ENCODE assay signal across 12 mouse cellular contexts in the genomic region with DNA sequence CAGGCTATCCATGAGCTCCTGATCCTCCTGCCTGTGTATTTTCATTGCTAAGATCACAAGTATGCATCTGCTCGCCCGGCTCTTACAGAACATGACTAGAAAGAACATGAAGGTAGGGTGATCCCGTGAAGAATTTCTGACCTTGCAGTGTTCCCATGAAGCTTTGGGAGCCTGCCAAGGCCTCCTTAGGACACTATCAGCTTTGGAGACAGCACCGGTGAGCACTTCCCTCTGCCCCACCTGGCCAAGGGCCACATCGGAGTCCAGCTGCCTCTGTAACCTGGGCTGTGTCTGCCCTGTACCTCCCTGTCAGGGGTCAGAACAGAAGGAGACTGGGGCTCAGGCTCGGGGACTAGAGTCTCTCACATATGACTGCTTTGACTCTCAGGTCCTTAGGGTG. TPM values are rescaled to one million over a fixed set of nuclear protein-coding genes. Genes with fewer than 3 reads are reported as not detected.
DNase-seq lines count a peak whose midpoint lies in the region.
"Had no signal": no experiment of that assay in that cellular context is flagged by ENCODE, and none has a peak within 500 bp of the region (broad histone marks: within the 10 kb centered on the region; RNA-seq: fewer than 3 reads in every experiment).

No protein-coding gene starts in this region.

- peak; percentile 63 for DNase-seq in kidney, adult 11 months
- no peak for DNase-seq in kidney, postnatal 4 days
- DNase-seq in adrenal gland, postnatal 10 days, result peak; percentile 66
- DNase-seq in heart, embryonic 10.5 days (ENCODE audit: low spot score), result no peak
- DNase-seq in kidney, postnatal 14 days, result peak; percentile 83
- no peak for DNase-seq in layer of hippocampus, postnatal 36 days
- no peak for DNase-seq in left cerebral cortex, adult 8-10 months (ENCODE audit: low spot score in 2 of 2)
- no peak for DNase-seq in cerebellum, postnatal 14 days

- 64% methylated on average over 6 of the region's 6 CpGs for WGBS in heart, embryonic 10.5 days

- no peaks in the 10 kb centered on the region for H3K9me3 ChIP-seq in heart, embryonic 10.5 days
- H3K9me3 ChIP-seq: limb, embryonic 12.5 days had no signal

- H3K4me3 ChIP-seq in heart, embryonic 10.5 days, result no peak overlapping the region
- H3K4me3 ChIP-seq: limb, embryonic 12.5 days; myocyte had no signal

- peaks cover 20% of the 10 kb centered on the region for H3K4me1 ChIP-seq in heart, embryonic 10.5 days

- H3K27ac ChIP-seq in heart, embryonic 10.5 days, result 0 out of 2 replicates have a peak overlapping the region, but pooled peaks have one; percentile 59
- H3K27ac ChIP-seq: kidney, postnatal 0 days had no signal

- H3K27me3 ChIP-seq in heart, embryonic 10.5 days (ENCODE audit: insufficient read depth, poor library complexity, severe bottlenecking), result peaks cover 53% of the 10 kb centered on the region

- H3K36me3 ChIP-seq in heart, embryonic 10.5 days, result no peaks in the 10 kb centered on the region
- H3K36me3 ChIP-seq: limb, embryonic 12.5 days had no signal

RNA-seq across cellular contexts. Expression of gene Gng7, which starts 28.0 kb away (rescaled TPM):
- 1 to 10 TPM; 5.4 to 6.4 TPM for total RNA-seq in adrenal gland, postnatal 10 days (2021)
- polyA plus RNA-seq in heart, embryonic 10.5 days (2016; fragmentation: Nextera tagmentation; extraction: Ambion mirVana), result 1.5 and 2.1 TPM in 2 replicates
- total RNA-seq in layer of hippocampus, postnatal 36 days (2021), result 100 to 1,000 TPM; 161 to 175 TPM
- total RNA-seq in left cerebral cortex, adult 8-10 months (2022), result 100 to 1,000 TPM; 204 to 252 (median 224) TPM

RNA-seq across cellular contexts. Expression of gene Diras1, which starts 38.7 kb away (rescaled TPM):
- total RNA-seq in adrenal gland, postnatal 10 days (2021), result 1 to 10 TPM; 2.8 to 3.4 TPM
- polyA plus RNA-seq in heart, embryonic 10.5 days (2016; fragmentation: Nextera tagmentation; extraction: Ambion mirVana), result 0.08 and 0.11 TPM in 2 replicates
- total RNA-seq in layer of hippocampus, postnatal 36 days (2021), result 10 to 100 TPM; 96.5 to 98.1 TPM
- total RNA-seq in left cerebral cortex, adult 8-10 months (2022), result 100 to 1,000 TPM; 115 to 131 (median 118) TPM
- total RNA-seq: megakaryocyte progenitor cell, adult 5-6 weeks had no signal

RNA-seq across cellular contexts. Expression of gene Slc39a3, which starts 50.5 kb away (rescaled TPM):
- 10 to 100 TPM; 28.5 to 32.8 TPM for total RNA-seq in adrenal gland, postnatal 10 days (2021)
- 8.9 and 10.7 TPM in 2 replicates for polyA plus RNA-seq in heart, embryonic 10.5 days (2016; fragmentation: Nextera tagmentation; extraction: Ambion mirVana)
- 10 to 100 TPM; 69.6 to 71.4 TPM for total RNA-seq in layer of hippocampus, postnatal 36 days (2021)
- total RNA-seq in left cerebral cortex, adult 8-10 months (2022), result 10 to 100 TPM; 53.9 to 58.9 (median 56.4) TPM

RNA-seq across cellular contexts. Expression of gene Gadd45b, which starts 56.9 kb away (rescaled TPM):
- 10 to 100 TPM; 11.7 to 44.5 TPM for total RNA-seq in adrenal gland, postnatal 10 days (2021)
- polyA plus RNA-seq in heart, embryonic 10.5 days (2016; fragmentation: Nextera tagmentation; extraction: Ambion mirVana), result 17.1 and 20.1 TPM in 2 replicates
- 10 to 100 TPM; 17.7 to 19.1 TPM for total RNA-seq in layer of hippocampus, postnatal 36 days (2021)
- total RNA-seq in left cerebral cortex, adult 8-10 months (2022), result 10 to 100 TPM; 13.8 to 24.0 (median 20.6) TPM

Comparison
In these comparisons a context has a peak if more than half of its experiments do, and no peak if none do; other contexts are left out.
1. DNase-seq: peak in kidney, adult 11 months (single experiment), adrenal gland, postnatal 10 days (single experiment) and kidney, postnatal 14 days (single experiment); none in kidney, postnatal 4 days (0 of 2), heart, embryonic 10.5 days (single experiment), layer of hippocampus, postnatal 36 days (0 of 2), left cerebral cortex, adult 8-10 months (0 of 2) and cerebellum, postnatal 14 days (0 of 2).
2. RNA of gene Gng7, which starts 28.0 kb away (total RNA-seq): 204 to 252 TPM in left cerebral cortex, adult 8-10 months and 161 to 175 TPM in layer of hippocampus, postnatal 36 days; 5.4 to 6.4 TPM in adrenal gland, postnatal 10 days; every median in the first group is over 10 times any median in the second.
3. RNA of gene Diras1, which starts 38.7 kb away (total RNA-seq): 115 to 131 TPM in left cerebral cortex, adult 8-10 months and 96.5 to 98.1 TPM in layer of hippocampus, postnatal 36 days; 2.8 to 3.4 TPM in adrenal gland, postnatal 10 days; every median in the first group is over 10 times any median in the second.